Mouse (Mus musculus) midbrain, embryonic 10.5 days (tissue): ENCODE measurements around the gene Gpr156. TPM values are rescaled to one million over a fixed set of nuclear protein-coding genes. Genes with fewer than 3 reads are reported as not detected.
"Not testable (repeated sequence)": the region's sequence is repeated elsewhere in the genome, so short reads cannot be mapped to it uniquely, and the experiment has no call there.

Experiments
- DNase-seq: peaks from one replicate; pipeline ENCODE4 v3.0.0-alpha.2; 2017; ENCODE audit warnings: low spot score
- H3K27ac ChIP-seq: fragments of 300-500 bp; sonication (generic); replicated peaks from 2 replicates; pipeline ENCODE4 v1.5.1; 2016; ENCODE audit warnings: mild to moderate bottlenecking
- H3K27me3 ChIP-seq: fragments of 300-500 bp; sonication (generic); 2 replicates; pipeline ENCODE4 v1.6.1; 2016; ENCODE audit warnings: low read depth, mild to moderate bottlenecking; ENCODE audit not compliant: poor library complexity, severe bottlenecking
- H3K36me3 ChIP-seq: fragments of 300-500 bp; sonication (generic); 2 replicates; pipeline ENCODE4 v1.6.1; 2016; ENCODE audit warnings: mild to moderate bottlenecking, moderate library complexity
- H3K4me1 ChIP-seq: fragments of 300-500 bp; sonication (generic); 2 replicates; pipeline ENCODE4 v1.6.1; 2016
- H3K4me3 ChIP-seq: fragments of 300-500 bp; sonication (generic); 2 replicates; pipeline ENCODE4 v1.5.1; 2016; ENCODE audit warnings: mild to moderate bottlenecking, moderate library complexity
- H3K9me3 ChIP-seq: fragments of 300-500 bp; sonication (generic); replicated peaks from 2 replicates; pipeline ENCODE4 v1.6.1; 2016; ENCODE audit warnings: mild to moderate bottlenecking
- WGBS: fragments of 180-500 bp; shearing (Covaris S2); methylation state at CpG from one replicate; pipeline ENCODE4 v1.1.7; 2016; 5-methylcytosine and 5-hydroxymethylcytosine counted together
- polyA plus RNA-seq: library from polyadenylated mRNA; unstranded; fragments of >200 nt; fragmentation: Nextera tagmentation; extraction: Ambion mirVana; gene quantifications from 2 replicates; pipeline ENCODE4 v1.2.1, GENCODE M21; 2016

The Gpr156 gene
- polyA plus RNA-seq, 1 experiment from 2014 or later, result 2.0 TPM

DNA sequence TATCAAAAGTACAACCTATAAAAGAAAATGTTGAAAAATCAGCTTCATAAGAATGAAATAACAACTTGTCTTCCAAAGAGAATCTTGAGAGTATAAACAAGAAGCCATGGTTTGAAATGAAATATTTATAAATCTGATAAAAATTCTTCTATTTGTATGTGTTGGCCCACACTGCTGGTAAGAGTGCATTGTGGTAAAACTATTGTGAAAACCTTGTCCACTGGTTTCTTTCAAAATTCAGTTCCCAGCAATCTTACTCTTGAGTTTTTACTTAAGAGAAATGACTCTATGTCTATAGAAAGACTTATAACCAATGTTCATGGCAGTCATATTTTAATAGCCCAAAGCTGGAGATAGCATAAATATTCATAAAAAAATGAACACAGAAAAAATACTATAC lies 34.9 kb downstream of the Gpr156 start:
- DNase-seq, result no peak
- no peaks in the 10 kb centered on the region for H3K9me3 ChIP-seq
- no peaks in the 10 kb centered on the region for H3K27me3 ChIP-seq
- H3K36me3 ChIP-seq, result no peaks in the 10 kb centered on the region
- no peak overlapping the region for H3K27ac ChIP-seq
- peaks cover 10% of the 10 kb centered on the region; the same call in 1 of the 2 replicates for H3K4me1 ChIP-seq
- H3K4me3 ChIP-seq, result no peak overlapping the region

DNA sequence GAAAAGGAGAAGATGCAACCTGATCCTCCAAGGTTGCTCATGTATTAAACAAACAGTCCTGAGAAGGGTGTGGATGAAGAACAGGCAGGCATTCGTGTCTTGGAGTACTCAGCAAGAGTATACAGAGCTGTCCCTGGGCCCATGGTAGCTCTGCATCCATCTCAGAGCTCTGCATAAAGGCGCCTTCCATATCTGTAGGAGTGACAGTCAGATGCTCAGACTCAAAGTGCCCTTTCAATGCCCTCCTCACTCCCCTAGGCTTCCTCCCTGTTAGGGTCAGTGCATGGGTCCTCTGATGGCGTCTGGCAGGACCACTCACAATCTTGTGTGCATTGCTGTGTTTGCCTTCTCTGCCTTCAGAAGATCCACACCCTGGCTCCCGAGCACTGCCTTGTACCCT lies 36.9 kb downstream of the Gpr156 start:
- Histone ChIP-seq H3K9me3 (no peaks in the 10 kb centered on the region), H3K4me3 (no peak overlapping the region), H3K36me3 (no peaks in the 10 kb centered on the region), H3K27me3 (no peaks in the 10 kb centered on the region), H3K27ac (no peak overlapping the region), H3K4me1 (peaks cover 17% of the 10 kb centered on the region; the same call in 1 of the 2 replicates)
- 81% methylated on average over 4 of the region's 4 CpGs for WGBS
- DNase-seq, result no peak

DNA sequence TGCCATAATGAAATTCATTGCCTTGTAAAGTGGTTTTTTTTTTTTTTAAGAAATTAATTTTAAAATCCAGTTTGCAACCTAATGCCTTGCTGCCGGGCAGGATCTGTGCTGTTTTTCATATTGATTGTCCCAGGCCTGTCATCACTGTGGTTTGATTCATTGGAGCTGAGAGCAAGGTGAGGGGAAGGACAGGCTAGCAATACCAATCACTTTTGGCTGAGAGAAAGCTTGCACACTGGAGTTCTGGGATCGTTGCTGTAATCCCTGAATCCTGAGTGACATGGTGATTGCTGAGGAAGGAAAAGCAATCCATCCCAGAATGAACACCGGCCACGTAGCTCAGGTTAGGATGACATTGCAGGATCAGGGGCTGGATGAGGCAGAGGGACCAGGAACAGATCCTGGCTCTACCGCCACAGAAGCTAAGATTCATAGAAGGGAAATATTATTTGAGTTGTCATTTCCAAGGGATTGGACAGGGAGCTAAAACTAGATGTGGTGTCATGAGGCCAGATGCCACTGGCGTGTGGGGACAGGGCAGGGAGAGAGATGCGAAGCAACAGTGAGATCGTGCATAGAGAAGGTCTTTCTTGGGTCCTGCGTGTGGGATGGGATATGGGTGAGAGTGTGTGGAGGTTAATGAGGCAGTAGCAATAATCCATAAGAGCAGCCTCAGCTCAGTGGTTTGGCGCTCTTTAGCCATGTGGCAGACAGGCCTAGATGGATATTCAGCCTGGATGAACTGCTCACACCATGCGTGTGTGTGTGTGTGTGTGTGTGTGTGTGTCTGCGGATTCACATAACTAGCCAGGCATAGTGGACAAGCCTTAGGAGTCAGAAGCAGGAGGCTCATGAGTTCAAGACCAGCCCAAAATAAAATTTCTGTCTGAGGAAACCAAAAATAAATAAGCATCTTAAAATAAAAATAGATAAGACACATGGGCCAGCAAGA lies 38.0 kb downstream of the Gpr156 start:
- no peaks in the 10 kb centered on the region for H3K9me3 ChIP-seq
- H3K4me3 ChIP-seq, result no peak overlapping the region
- no peaks in the 10 kb centered on the region for H3K36me3 ChIP-seq
- WGBS, result 85% methylated on average over 12 of the region's 12 CpGs
- no peak for DNase-seq
- no peaks in the 10 kb centered on the region for H3K27me3 ChIP-seq
- H3K27ac ChIP-seq, result no peak overlapping the region
- H3K4me1 ChIP-seq, result peaks cover 17% of the 10 kb centered on the region; the same call in 1 of the 2 replicates

DNA sequence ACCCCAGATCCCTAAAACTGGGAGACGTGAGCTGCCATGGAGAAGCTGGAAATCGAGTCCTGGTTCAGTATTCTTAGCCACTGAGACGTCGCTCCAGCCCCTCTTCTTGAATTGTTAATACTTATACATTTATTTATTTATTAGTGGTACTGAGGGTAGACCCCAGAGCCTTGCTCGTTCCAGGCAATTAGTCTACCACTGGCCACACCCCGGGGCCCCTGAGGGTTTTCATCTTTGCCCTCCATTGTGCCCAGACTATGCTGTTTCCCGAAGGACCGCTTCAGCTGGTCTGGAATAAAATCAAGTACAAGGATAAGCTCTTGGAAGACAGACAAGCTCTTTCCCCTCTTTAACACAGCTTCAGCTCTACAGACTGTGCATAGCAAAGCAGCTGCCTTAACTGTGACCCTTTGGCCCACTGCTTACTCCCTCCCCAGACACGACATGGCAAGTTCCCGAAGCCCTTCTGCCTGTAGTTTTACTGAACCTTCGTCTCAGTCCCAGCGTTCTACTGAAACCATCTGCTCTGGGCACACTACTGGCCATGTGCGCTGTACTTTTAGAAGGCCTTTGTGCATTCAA lies 39.1 kb downstream of the Gpr156 start:
- Histone ChIP-seq H3K27me3 (no peaks in the 10 kb centered on the region), H3K4me3 (no peak overlapping the region), H3K4me1 (peaks cover 17% of the 10 kb centered on the region; the same call in 1 of the 2 replicates), H3K9me3 (no peaks in the 10 kb centered on the region), H3K36me3 (no peaks in the 10 kb centered on the region), H3K27ac (peak overlapping the region; percentile 4; the same call in 1 of the 2 replicates)
- no peak for DNase-seq
- 83% methylated on average over 13 of the region's 13 CpGs for WGBS

DNA sequence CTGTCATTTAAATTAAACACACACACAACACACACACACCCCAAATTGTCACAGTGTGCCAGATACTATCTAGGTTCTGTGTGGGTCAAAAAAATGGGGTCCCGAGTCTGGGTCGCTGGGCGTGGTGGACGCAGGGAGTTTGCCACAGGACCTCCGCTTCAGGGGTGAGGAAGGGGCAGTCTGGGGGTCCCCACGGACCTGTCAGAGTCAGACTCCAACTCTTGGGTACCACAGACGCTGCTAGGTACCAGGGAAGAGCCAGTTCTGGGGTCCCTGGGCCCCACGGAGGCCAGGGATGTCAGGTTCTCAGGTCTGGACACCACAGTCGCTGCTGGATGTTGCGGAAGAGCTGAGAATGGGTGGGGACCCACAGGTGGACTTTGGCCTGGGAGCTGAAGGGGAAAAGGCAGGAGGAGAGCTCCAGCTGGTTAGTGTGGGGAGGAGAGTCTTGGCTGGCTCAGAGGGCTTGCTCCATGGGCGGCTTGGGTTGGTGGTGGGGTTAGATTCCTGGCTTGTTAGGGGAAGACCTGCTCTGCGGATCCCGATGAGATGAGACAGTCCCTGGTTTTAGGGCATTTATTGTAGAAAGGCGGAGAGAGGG lies 39.9 kb downstream of the Gpr156 start:
- 87% methylated on average over 14 of the region's 14 CpGs for WGBS
- DNase-seq, result no peak

DNA sequence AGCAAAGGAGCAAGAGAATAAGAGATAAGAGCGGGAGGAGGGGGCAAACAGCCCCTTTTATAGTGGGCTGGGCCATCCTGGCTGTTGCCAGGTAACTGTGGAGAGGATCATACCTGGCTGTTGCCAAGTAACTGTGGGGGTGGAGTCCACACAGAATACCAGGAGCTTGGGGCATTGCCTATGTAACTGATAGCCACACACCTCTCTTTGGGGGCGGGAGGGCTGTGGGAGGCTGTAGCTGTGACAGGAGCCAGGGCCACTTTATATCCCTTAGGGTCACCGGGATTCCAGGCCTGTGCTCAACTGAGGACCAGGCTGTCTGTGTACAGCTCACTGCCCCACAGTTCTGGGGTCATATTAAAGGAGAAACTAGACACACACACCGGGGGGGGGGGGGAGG lies 40.5 kb downstream of the Gpr156 start:
- no peaks in the 10 kb centered on the region for H3K27me3 ChIP-seq
- no peaks in the 10 kb centered on the region for H3K9me3 ChIP-seq
- H3K36me3 ChIP-seq, result no peaks in the 10 kb centered on the region
- 56% methylated on average over 4 of the region's 4 CpGs for WGBS
- H3K4me3 ChIP-seq, result no peak overlapping the region
- peaks cover 17% of the 10 kb centered on the region; the same call in 1 of the 2 replicates for H3K4me1 ChIP-seq
- no peak for DNase-seq
- no peak overlapping the region for H3K27ac ChIP-seq

More for the DNA sequence above, 39.9 kb downstream of the Gpr156 start:
- H3K36me3 ChIP-seq, result no peaks in the 10 kb centered on the region
- H3K27ac ChIP-seq, result peak overlapping the region; percentile 4; the same call in 1 of the 2 replicates
- H3K9me3 ChIP-seq, result no peaks in the 10 kb centered on the region
- H3K4me3 ChIP-seq, result no peak overlapping the region
- H3K4me1 ChIP-seq, result peaks cover 17% of the 10 kb centered on the region; the same call in 1 of the 2 replicates
- no peaks in the 10 kb centered on the region for H3K27me3 ChIP-seq

DNA sequence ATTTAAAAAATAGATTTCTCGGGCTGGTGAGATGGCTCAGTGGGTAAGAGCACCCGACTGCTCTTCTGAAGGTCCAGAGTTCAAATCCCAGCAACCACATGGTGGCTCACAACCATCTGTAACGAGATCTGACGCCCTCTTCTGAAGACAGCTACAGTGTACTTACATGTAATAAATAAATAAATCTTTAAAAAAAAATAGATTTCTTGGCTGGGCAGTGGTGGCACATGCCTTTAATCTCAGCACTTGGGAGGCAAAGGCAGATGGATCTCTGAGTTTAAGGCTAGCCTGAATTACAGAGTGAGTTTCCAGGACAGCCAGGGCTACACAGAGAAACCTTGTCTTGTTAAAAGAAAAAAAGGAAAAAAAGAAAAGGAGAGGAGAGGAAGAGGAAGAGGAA lies 46.4 kb downstream of the Gpr156 start:
- not testable (repeated sequence) for H3K4me3 ChIP-seq, H3K27me3 ChIP-seq, H3K9me3 ChIP-seq, DNase-seq, H3K36me3 ChIP-seq
- 91% methylated on average over 4 of the region's 4 CpGs for WGBS
- Histone ChIP-seq H3K4me1 (peaks cover 24% of the 10 kb centered on the region), H3K27ac (peak overlapping the region; percentile 83; the same call in 1 of the 2 replicates)

DNA sequence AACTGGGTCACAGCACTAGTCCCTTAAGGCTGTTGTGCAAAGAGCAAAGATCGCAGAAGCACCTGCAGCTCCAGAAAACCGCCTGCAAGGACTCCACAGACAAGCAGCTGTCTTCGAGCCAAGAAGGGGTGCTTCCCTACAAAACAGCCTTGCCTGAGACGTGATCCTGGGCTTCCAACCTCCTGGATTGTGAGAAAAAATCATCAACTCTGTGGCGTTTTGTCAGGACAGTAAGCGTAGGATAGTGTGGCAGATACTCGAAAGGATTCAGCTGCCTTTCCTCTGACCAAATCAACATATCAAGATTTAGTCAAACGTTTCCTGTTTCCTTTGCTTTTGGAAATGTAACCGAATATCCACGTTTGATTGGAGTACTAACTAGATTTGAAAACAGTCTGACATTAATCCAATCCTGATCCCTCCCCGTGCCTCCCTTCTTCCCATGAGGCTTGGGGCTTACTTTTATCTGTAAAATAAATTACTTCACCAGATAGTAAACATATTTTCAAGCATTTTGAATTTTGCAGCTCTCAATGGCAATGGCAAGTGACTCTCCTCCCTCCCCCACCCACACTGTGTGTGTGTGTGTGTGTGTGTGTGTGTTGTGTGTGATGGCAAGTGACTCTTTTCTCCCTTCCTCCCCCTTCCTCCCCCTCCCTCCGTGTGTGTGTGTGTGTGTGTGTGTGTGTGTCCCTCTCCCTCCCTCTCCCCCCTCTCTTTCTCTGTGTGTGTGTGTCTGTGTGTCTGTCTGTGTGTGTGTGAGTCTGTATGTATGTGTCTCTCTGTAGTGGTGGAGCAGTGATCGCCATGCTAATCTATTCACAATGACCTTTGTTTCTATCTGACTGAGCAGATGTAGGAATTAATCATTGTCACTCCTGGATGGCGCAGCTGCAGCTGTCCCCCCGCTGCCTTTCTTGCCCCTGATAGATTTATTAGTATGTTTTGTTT lies 47.3 kb downstream of the Gpr156 start:
- WGBS, result 54% methylated on average over 14 of the region's 15 CpGs
- H3K4me1 ChIP-seq, result peaks cover 24% of the 10 kb centered on the region
- H3K27ac ChIP-seq, result peak overlapping the region; percentile 83
- H3K4me3 ChIP-seq, result no peak overlapping the region
- H3K9me3 ChIP-seq, result no peaks in the 10 kb centered on the region
- H3K36me3 ChIP-seq, result no peaks in the 10 kb centered on the region
- no peak for DNase-seq
- no peaks in the 10 kb centered on the region for H3K27me3 ChIP-seq

DNA sequence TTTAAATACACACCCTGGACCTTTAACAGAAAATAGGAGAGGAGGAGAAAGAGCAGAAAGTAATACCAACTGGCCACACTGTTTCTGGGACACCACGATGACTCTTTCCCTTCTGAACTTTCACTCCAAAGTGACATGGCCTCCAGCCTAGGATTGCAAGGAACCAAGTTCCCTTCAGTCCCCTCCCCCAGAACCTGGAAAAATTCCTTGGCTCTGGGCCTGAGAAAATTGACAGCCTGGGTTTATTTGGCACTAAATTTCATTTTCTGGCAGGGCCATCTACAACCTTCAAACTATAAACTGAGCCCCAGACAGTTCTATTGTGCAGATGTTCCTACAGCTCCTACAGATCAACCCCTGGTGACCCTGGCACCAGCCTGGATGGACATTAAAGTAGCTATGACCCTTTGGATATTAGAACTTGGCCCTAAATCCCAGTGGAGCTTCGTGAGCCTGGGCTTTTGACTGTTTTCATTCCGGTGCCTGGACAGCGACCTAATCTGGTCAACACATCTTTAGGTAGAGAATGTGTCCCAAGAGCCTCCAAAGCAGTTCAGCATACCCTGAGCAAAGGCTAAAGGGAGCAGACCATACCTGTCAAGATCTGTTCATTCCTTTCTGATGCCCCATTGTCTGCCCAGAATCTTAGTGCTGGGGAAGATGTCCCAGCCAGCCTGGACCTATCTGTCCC lies 48.2 kb downstream of the Gpr156 start:
- H3K4me3 ChIP-seq, result no peak overlapping the region
- no peaks in the 10 kb centered on the region for H3K27me3 ChIP-seq
- H3K27ac ChIP-seq, result peak overlapping the region; percentile 83
- 68% methylated on average over 4 of the region's 4 CpGs for WGBS
- H3K4me1 ChIP-seq, result peaks cover 24% of the 10 kb centered on the region
- H3K9me3 ChIP-seq, result no peaks in the 10 kb centered on the region
- no peaks in the 10 kb centered on the region for H3K36me3 ChIP-seq
- no peak for DNase-seq

DNA sequence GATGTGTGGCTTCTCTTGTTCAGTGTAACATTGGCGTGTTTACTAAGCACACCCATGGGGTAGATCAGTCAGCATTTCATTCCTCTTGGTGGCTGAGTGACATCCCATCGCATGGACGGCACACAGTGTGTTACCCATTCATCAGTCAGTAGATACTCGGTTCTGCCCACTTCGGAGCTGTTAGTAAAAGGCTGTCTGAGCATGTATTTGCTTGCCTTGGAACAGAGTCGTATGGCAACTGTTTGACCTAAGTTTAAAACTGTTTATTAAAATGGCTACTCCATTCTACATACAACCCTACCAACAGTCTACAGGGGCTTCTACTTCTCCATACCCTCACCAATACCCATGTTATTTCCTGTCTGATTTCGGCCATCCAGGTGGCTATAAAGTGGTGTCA lies 50.6 kb downstream of the Gpr156 start:
- Histone ChIP-seq H3K27me3 (no peaks in the 10 kb centered on the region), H3K36me3 (no peaks in the 10 kb centered on the region), H3K9me3 (no peaks in the 10 kb centered on the region), H3K4me3 (no peak overlapping the region), H3K4me1 (peaks cover 24% of the 10 kb centered on the region), H3K27ac (no peak overlapping the region)
- DNase-seq, result no peak
- 93% methylated on average over 7 of the region's 7 CpGs for WGBS

DNA sequence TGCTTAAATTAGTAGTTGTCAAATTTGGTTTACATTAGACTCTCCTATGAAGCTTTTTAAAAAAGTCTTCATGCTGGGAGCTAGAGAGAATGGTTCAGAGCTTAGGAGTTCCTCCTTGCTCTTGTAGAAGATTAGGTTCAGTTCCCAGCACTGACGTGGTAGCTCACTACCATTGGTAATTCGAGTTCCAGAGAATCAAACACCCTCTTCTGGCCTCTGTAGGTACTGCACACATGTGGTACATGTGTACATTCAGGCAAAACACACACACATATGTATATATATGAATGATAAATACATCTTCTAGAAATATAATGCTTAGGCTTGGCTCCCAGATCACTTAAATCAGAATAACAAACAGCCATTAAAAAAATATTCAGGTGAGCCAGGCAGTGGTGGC lies 51.1 kb downstream of the Gpr156 start:
- DNase-seq, result no peak
- no peaks in the 10 kb centered on the region for H3K27me3 ChIP-seq
- H3K4me3 ChIP-seq, result no peak overlapping the region
- WGBS, result 74% methylated on average over 2 of the region's 2 CpGs
- H3K27ac ChIP-seq, result no peak overlapping the region
- H3K4me1 ChIP-seq, result peaks cover 24% of the 10 kb centered on the region
- H3K9me3 ChIP-seq, result no peaks in the 10 kb centered on the region
- no peaks in the 10 kb centered on the region for H3K36me3 ChIP-seq
